Mouse (Mus musculus): ENCODE measurements around the gene Cd200.

The Cd200 gene

DNA sequence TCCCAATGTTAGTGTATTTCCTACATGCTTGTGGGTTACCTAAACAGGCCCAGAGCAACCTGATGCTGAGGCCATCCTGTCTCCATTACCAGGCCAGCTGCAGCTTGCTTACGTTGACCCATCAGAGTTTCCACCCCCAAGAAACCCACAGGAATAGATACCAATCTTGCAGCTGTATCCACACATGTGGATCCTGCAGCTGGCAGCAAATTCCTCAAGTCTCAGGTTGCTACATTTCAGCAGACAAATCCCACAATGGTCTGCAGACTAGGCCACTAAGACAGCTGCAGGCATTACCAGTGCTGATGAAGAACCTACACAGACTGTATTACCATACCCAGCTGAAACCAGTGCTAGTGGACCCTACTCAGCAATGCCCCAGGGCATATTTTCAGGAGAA, 72.4 kb downstream of the Cd200 start:
- DNase-seq (ENCODE audit: low read depth): peak; percentile 61

GRCm38 (mm10) chr16:45334891-45335290, 74.0 kb downstream of the Cd200 start:
- no peak for DNase-seq (ENCODE audit: low read depth)

DNA sequence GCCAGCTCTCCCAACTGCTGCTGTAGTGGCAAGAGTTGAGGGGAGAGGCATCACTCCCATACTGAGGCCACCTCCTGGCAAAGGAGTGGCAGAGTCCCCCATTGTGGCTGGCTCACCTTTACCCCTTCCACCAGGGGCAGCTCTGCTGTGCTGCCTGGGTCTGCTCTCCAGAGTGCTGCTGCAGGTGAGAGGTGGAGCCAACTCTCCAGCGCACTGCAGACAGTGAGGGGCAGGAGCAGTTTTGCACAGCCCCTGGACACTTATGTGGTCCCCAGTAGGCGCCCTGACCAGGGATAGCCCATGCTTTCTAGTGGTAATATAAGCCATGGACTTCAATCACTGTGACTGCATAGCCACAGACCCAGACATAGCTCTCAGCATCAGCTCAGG, 74.5 kb downstream of the Cd200 start:
- no peak for DNase-seq (ENCODE audit: low read depth)

- no peak for DNase-seq (ENCODE audit: low read depth)
Measured at GRCm38 (mm10) chr16:45333678-45334375, 75.0 kb downstream of the Cd200 start.

- DNase-seq (ENCODE audit: low read depth): no peak
Measured at GRCm38 (mm10) chr16:45332591-45332990, 76.3 kb downstream of the Cd200 start.
